Mouse (Mus musculus) stomach, embryonic 16.5 days (tissue): ENCODE measurements around the gene Pitpnc1. TPM values are rescaled to one million over a fixed set of nuclear protein-coding genes. Genes with fewer than 3 reads are reported as not detected.

Experiments
- ATAC-seq: fragments of 200-750 bp; cut with Nextera tagmentation; 2 replicates; pipeline ENCODE4 v1.8.0; 2017; ENCODE audit warnings: moderate number of reproducible peaks, moderate TSS enrichment; ENCODE audit not compliant: insufficient read depth, low FRiP score
- H3K27ac ChIP-seq: fragments of 300-500 bp; sonication (generic); 2 replicates; pipeline ENCODE4 v1.5.1; 2014; ENCODE audit warnings: low read length
- H3K27me3 ChIP-seq: fragments of 300-500 bp; sonication (generic); 2 replicates; pipeline ENCODE4 v1.6.1; 2014; ENCODE audit warnings: low read length, control low read depth, mixed read lengths; ENCODE audit not compliant: control insufficient read depth, insufficient read depth
- H3K36me3 ChIP-seq: fragments of 300-500 bp; sonication (generic); 2 replicates; pipeline ENCODE4 v1.6.1; 2014; ENCODE audit warnings: low read length; ENCODE audit not compliant: control insufficient read depth, insufficient read depth
- H3K4me1 ChIP-seq: fragments of 300-500 bp; sonication (generic); 2 replicates; pipeline ENCODE4 v1.6.1; 2014; ENCODE audit warnings: low read length, control low read depth, mixed read lengths; ENCODE audit not compliant: control insufficient read depth, insufficient read depth
- H3K4me2 ChIP-seq: fragments of 300-500 bp; sonication (generic); 2 replicates; pipeline ENCODE4 v1.6.1; 2014; ENCODE audit warnings: low read depth, low read length, mixed read lengths
- H3K4me3 ChIP-seq: fragments of 300-500 bp; sonication (generic); replicated peaks from 2 replicates; pipeline ENCODE4 v1.5.1; 2014; ENCODE audit warnings: mild to moderate bottlenecking, low read length
- H3K9ac ChIP-seq: fragments of 300-500 bp; sonication (generic); 2 replicates; pipeline ENCODE4 v1.6.1; 2014; ENCODE audit warnings: low read length
- H3K9me3 ChIP-seq: fragments of 300-500 bp; sonication (generic); replicated peaks from 2 replicates; pipeline ENCODE4 v1.6.1; 2016; ENCODE audit warnings: low read length, control low read depth; ENCODE audit not compliant: control insufficient read depth
- WGBS: fragments of 180-500 bp; shearing (Covaris S2); extraction: QIAGEN DNeasy Blood & Tissue Kit; methylation state at CpG from one replicate; pipeline ENCODE4 v1.1.7; 2014; 5-methylcytosine and 5-hydroxymethylcytosine counted together
- polyA plus RNA-seq: library from polyadenylated mRNA; unstranded; fragments of >200 nt; fragmentation: Nextera tagmentation; extraction: Ambion mirVana; gene quantifications from 2 replicates; pipeline ENCODE4 v1.2.1, GENCODE M21; 2015

Pitpnc1 gene
- polyA plus RNA-seq, 1 experiment from 2014 or later, result 13.9 TPM

GRCm38 (mm10) chr11:107449169-107449910 lies 21.2 kb downstream of the Pitpnc1 start:
- Histone ChIP-seq H3K27me3 (no peaks in the 10 kb centered on the region), H3K27ac (no peak overlapping the region), H3K4me2 (no peak overlapping the region), H3K9me3 (no peaks in the 10 kb centered on the region), H3K36me3 (no peaks in the 10 kb centered on the region), H3K4me3 (no peak overlapping the region), H3K4me1 (peaks cover 19% of the 10 kb centered on the region), H3K9ac (no peak overlapping the region)
- no peak; the same call in 1 of the 2 replicates for ATAC-seq
- 67% methylated on average over 17 of the region's 17 CpGs for WGBS

DNA sequence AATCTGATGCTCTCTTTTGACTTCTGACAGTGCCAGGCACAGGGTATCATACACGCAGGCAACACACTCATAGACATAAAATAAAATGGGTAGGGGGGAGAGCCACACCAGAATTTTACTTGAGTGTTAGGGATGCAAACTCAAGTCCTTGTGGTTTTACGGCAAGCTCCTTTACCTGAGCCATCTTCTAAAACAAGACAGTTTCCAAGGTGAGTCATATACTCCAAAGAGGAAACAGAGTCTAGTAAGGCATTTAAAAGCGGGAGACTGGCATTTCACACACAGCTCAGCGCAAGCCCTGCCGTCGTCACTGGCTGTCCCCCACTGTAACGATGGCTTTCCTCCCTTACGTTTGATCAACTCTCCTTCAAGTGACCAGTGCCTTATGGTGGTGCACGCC lies 22.6 kb downstream of the Pitpnc1 start:
- 78% methylated on average over 9 of the region's 9 CpGs for WGBS
- Histone ChIP-seq H3K27ac (no peak overlapping the region), H3K4me2 (no peak overlapping the region), H3K27me3 (no peaks in the 10 kb centered on the region), H3K4me3 (no peak overlapping the region), H3K9me3 (no peaks in the 10 kb centered on the region), H3K9ac (no peak overlapping the region), H3K36me3 (no peaks in the 10 kb centered on the region), H3K4me1 (peaks cover 19% of the 10 kb centered on the region)
- ATAC-seq, result no peak

DNA sequence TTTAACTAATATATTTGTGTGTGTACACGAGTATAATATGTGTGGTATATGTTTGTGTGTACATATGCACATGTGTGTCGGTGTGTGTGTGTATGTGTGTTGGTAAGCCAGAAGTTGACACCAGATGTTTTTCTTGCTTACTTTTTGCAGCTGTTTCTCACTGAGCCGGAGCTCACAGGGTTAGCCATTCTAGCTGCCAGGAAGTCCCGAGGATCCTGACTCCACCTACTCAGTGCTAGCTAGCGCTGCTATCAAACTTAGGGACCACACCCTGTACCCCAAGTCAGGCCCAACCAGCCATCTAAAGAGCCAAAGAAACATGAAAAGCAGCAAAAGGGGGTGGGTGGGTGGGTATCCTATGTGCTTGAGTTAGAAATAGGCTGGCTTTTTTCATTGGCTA lies 23.1 kb downstream of the Pitpnc1 start:
- Histone ChIP-seq H3K4me3 (no peak overlapping the region), H3K27ac (no peak overlapping the region), H3K36me3 (no peaks in the 10 kb centered on the region), H3K9ac (no peak overlapping the region), H3K4me2 (no peak overlapping the region), H3K27me3 (no peaks in the 10 kb centered on the region), H3K9me3 (no peaks in the 10 kb centered on the region), H3K4me1 (peaks cover 19% of the 10 kb centered on the region)
- 41% methylated on average over 5 of the region's 5 CpGs for WGBS
- ATAC-seq, result peak; percentile 38; the same call in 1 of the 2 replicates

DNA sequence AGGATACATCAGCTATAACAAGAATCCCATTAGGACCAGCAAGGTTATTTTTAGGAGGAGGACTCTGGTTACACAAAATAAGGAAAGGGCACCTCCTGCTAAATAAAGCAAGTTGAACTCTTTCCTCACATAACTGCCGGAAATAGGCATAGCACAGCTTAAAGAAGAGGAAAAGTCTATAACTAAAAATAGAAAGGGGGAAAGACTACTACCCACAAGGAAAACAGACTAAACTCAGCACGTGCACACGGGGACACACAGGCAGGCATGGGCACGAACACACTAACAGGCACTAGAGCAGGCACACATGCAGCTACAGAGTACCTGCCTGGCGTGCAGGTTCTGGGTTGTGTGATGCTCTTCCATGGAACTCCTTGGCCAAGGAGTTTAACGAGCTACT lies 23.8 kb downstream of the Pitpnc1 start:
- H3K36me3 ChIP-seq, result no peaks in the 10 kb centered on the region
- ATAC-seq, result no peak
- no peak overlapping the region for H3K4me2 ChIP-seq
- no peak overlapping the region for H3K27ac ChIP-seq
- 76% methylated on average over 6 of the region's 6 CpGs for WGBS
- no peak overlapping the region for H3K9ac ChIP-seq
- H3K4me1 ChIP-seq, result peaks cover 19% of the 10 kb centered on the region
- H3K9me3 ChIP-seq, result no peaks in the 10 kb centered on the region
- H3K4me3 ChIP-seq, result no peak overlapping the region
- H3K27me3 ChIP-seq, result no peaks in the 10 kb centered on the region

- Histone ChIP-seq H3K36me3 (no peaks in the 10 kb centered on the region), H3K4me1 (peaks cover 14% of the 10 kb centered on the region), H3K9me3 (no peaks in the 10 kb centered on the region), H3K4me3 (no peak overlapping the region), H3K27me3 (no peaks in the 10 kb centered on the region), H3K27ac (no peak overlapping the region), H3K4me2 (no peak overlapping the region), H3K9ac (no peak overlapping the region)
- 89% methylated on average over 3 of the region's 3 CpGs for WGBS
- no peak for ATAC-seq
These were observed 24.8 kb downstream of the Pitpnc1 start for GRCm38 (mm10) chr11:107445683-107446082.

DNA sequence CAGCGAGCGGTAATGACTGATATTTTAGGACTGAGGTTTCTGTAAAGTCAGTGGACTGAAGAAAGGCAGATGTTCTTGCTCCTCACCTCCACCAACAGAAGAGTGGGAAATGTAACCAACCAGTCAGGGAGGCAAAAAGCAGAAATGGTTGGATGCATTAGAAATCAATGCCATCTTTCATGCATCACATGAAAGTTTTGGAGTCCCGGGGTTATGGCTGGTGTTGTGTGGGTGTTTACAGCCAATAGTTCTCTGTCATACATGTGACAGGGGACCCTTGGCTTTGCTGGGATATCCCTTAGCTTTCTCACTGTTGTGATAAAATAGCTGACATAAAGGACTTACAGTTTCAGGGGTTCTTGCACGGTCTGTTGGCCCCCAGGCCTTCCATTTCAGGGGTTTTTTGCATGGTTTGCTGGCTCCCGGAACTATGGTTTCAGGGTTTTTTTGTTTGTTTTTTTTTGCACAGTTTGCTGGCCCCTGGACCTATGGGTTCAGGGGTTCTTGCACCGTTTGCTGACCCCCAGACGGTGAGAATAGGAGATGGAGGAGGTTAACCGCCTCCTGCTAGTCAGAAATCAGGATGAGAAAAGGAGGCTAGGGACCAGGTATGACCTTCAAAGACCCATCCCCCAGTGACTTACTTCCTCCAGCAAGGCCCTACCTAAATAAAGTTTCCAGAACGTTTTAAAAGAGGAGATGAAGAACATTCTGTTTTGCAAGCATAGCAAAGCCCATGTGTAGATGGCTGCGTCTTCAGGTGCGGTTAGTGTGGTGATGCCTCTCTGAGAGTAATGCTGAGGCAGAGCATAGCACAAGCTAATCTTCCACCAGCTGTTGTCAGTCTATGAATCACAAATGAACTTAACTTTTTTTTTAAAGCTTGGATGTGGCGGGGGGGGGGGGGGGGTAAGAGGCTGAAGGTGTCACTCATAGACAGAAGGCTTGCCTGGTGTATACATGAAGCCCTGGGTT lies 27.1 kb downstream of the Pitpnc1 start:
- H3K4me2 ChIP-seq, result no peak overlapping the region
- WGBS, result 80% methylated on average over 12 of the region's 12 CpGs
- no peak for ATAC-seq
- H3K9ac ChIP-seq, result no peak overlapping the region
- H3K27me3 ChIP-seq, result no peaks in the 10 kb centered on the region
- no peaks in the 10 kb centered on the region for H3K9me3 ChIP-seq
- H3K4me3 ChIP-seq, result no peak overlapping the region
- peaks cover 7% of the 10 kb centered on the region for H3K4me1 ChIP-seq
- no peak overlapping the region for H3K27ac ChIP-seq
- H3K36me3 ChIP-seq, result no peaks in the 10 kb centered on the region

DNA sequence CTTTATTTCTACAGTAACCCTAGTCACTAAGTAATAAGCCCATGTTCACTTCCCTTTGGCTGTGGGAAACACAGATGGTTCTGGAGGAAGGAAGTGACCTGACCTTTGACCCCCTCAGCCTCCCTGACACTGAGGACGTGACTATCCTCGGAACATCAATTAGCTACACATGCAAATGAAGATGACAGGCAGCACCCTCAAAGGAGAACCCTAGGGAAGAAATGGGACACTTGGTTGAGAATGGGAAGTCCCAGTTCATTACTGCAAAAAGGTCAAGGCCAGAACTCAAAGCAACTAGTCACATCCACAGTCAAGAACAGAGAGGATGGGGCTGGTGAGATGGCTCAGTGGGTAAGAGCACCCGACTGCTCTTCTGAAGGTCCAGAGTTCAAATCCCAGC lies 29.4 kb downstream of the Pitpnc1 start:
- ATAC-seq, result no peak
- 62% methylated on average over 3 of the region's 3 CpGs for WGBS
- H3K4me1 ChIP-seq, result no peaks in the 10 kb centered on the region
- no peak overlapping the region for H3K4me3 ChIP-seq
- no peak overlapping the region for H3K9ac ChIP-seq
- no peaks in the 10 kb centered on the region for H3K36me3 ChIP-seq
- no peak overlapping the region for H3K27ac ChIP-seq
- H3K9me3 ChIP-seq, result no peaks in the 10 kb centered on the region
- H3K4me2 ChIP-seq, result no peak overlapping the region
- no peaks in the 10 kb centered on the region for H3K27me3 ChIP-seq

DNA sequence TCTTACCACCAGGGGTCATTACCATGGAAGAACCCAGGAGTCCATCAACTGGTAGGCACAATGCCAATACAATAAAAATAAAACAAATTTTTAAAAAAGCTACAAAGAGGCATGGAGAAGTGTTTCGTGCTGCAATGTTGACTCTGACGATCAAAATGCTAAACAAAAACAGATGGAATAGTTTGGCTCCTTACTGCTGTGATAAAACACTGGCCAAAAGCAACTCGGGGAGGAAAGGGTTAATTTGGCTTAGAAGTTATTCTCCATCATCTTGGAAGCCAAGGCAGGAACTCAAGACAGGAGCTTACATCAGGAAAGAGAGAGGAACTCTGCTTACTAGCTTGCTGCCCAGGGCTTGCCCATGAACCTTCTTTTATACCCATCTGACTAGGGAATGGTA lies 32.4 kb downstream of the Pitpnc1 start:
- H3K9me3 ChIP-seq, result no peaks in the 10 kb centered on the region
- no peak overlapping the region for H3K27ac ChIP-seq
- no peak overlapping the region for H3K4me3 ChIP-seq
- ATAC-seq, result no peak
- H3K4me2 ChIP-seq, result no peak overlapping the region
- H3K9ac ChIP-seq, result no peak overlapping the region
- no peaks in the 10 kb centered on the region for H3K36me3 ChIP-seq
- WGBS, result 78% methylated on average over 3 of the region's 3 CpGs
- no peaks in the 10 kb centered on the region for H3K4me1 ChIP-seq
- H3K27me3 ChIP-seq, result no peaks in the 10 kb centered on the region

- Histone ChIP-seq H3K9me3 (no peaks in the 10 kb centered on the region), H3K27me3 (no peaks in the 10 kb centered on the region), H3K9ac (no peak overlapping the region), H3K27ac (no peak overlapping the region), H3K4me3 (no peak overlapping the region), H3K36me3 (no peaks in the 10 kb centered on the region), H3K4me2 (no peak overlapping the region), H3K4me1 (no peaks in the 10 kb centered on the region)
- ATAC-seq, result no peak
- 70% methylated on average over 4 of the region's 4 CpGs for WGBS
These were observed 32.8 kb downstream of the Pitpnc1 start for GRCm38 (mm10) chr11:107437723-107438122.
